Mouse (Mus musculus) cerebellum, adult (tissue): Measurements from ENCODE around the gene Rcan2.
A peak's percentile ranks its signal among the peaks of the same experiment; 100 is the strongest.

Experiments used
- ATAC-seq: cut with Nextera tagmentation; 2 replicates; pipeline ENCODE4 v1.9.2; 2017; ENCODE audit warnings: mild to moderate bottlenecking, moderate library complexity, mixed read lengths; ENCODE audit not compliant: insufficient number of reproducible peaks, low FRiP score, low TSS enrichment

Gene Rcan2

GRCm38 (mm10) chr17:44004401-44004800 is 203.2 kb downstream of the Rcan2 start:
- no peak for ATAC-seq

- no peak for ATAC-seq
These were observed 206.3 kb downstream of the Rcan2 start for GRCm38 (mm10) chr17:44007411-44007810.

GRCm38 (mm10) chr17:44011917-44012316 is 210.8 kb downstream of the Rcan2 start:
- no peak for ATAC-seq

- ATAC-seq = no peak
These were observed 212.8 kb downstream of the Rcan2 start for GRCm38 (mm10) chr17:44013756-44014510.

GRCm38 (mm10) chr17:44016314-44016713 is 215.2 kb downstream of the Rcan2 start:
- ATAC-seq = no peak

GRCm38 (mm10) chr17:44020707-44021220 is 219.6 kb downstream of the Rcan2 start:
- ATAC-seq = no peak

GRCm38 (mm10) chr17:44023842-44024241 is 222.7 kb downstream of the Rcan2 start:
- no peak for ATAC-seq

- no peak for ATAC-seq
These were observed 223.9 kb downstream of the Rcan2 start for GRCm38 (mm10) chr17:44025011-44025410.

- ATAC-seq = no peak
These were observed 224.8 kb downstream of the Rcan2 start for GRCm38 (mm10) chr17:44025935-44026334.

- 0 out of 2 replicates have a peak, but pooled peaks have one; percentile 41 for ATAC-seq
These were observed 225.2 kb downstream of the Rcan2 start for GRCm38 (mm10) chr17:44026378-44026777.

- no peak for ATAC-seq
These were observed 225.6 kb downstream of the Rcan2 start for GRCm38 (mm10) chr17:44026786-44027185.

- no peak for ATAC-seq
These were observed 226.2 kb downstream of the Rcan2 start for GRCm38 (mm10) chr17:44027311-44027710.

GRCm38 (mm10) chr17:44029616-44030015 is 228.5 kb downstream of the Rcan2 start:
- no peak for ATAC-seq

GRCm38 (mm10) chr17:44030776-44031587 is 229.8 kb downstream of the Rcan2 start:
- 0 out of 2 replicates have a peak, but pooled peaks have one; percentile 24 for ATAC-seq

GRCm38 (mm10) chr17:44035005-44035404 is 233.9 kb downstream of the Rcan2 start:
- ATAC-seq = no peak

- no peak for ATAC-seq
These were observed 237.5 kb downstream of the Rcan2 start for GRCm38 (mm10) chr17:44038656-44039055.

- ATAC-seq = no peak
These were observed 239.3 kb downstream of the Rcan2 start for GRCm38 (mm10) chr17:44040449-44040848.

- no peak for ATAC-seq
These were observed 241.2 kb downstream of the Rcan2 start for GRCm38 (mm10) chr17:44042301-44042700.

GRCm38 (mm10) chr17:44042861-44043260 is 241.7 kb downstream of the Rcan2 start:
- no peak for ATAC-seq

- no peak for ATAC-seq
These were observed 252.3 kb downstream of the Rcan2 start for GRCm38 (mm10) chr17:44053427-44053826.

- no peak for ATAC-seq
These were observed 256.0 kb downstream of the Rcan2 start for GRCm38 (mm10) chr17:44057123-44057522.
